Mouse (Mus musculus): Measurements from ENCODE around the gene Klrb1b. TPM values are rescaled to one million over a fixed set of nuclear protein-coding genes. Genes with fewer than 3 reads are reported as not detected.

Gene Klrb1b
- polyA plus RNA-seq, 1 experiment from 2014 or later, result not detected

- peak overlapping the region; percentile 73; the same call in 1 of the 2 replicates for H3K27ac ChIP-seq (replicated peaks)
- peak overlapping the region; percentile 46; the same call in 1 of the 2 replicates for H3K9ac ChIP-seq (replicated peaks)
- no peaks in the 10 kb centered on the region for H3K27me3 ChIP-seq
- H3K36me3 ChIP-seq, result no peaks in the 10 kb centered on the region
- peak overlapping the region; percentile 56 for H3K4me3 ChIP-seq
- no peaks in the 10 kb centered on the region for H3K4me1 ChIP-seq
- no peak for ATAC-seq (ENCODE audit: low FRiP score, low read depth)
- H3K9me3 ChIP-seq, result no peaks in the 10 kb centered on the region
- H3K4me2 ChIP-seq (replicated peaks), result peak overlapping the region; percentile 49
- 22% methylated on average over 5 of the region's 5 CpGs for WGBS
Measured at GRCm38 (mm10) chr6:128764598-128764997, 61.5 kb downstream of the Klrb1b start.

GRCm38 (mm10) chr6:128763736-128764523, 62.2 kb downstream of the Klrb1b start:
- peak; percentile 90 for ATAC-seq (ENCODE audit: low FRiP score, low read depth)
- peak overlapping the region; percentile 56 for H3K4me3 ChIP-seq
- peak overlapping the region; percentile 83 for H3K27ac ChIP-seq (replicated peaks)
- 2% methylated on average over 30 of the region's 30 CpGs for WGBS
- no peaks in the 10 kb centered on the region for H3K27me3 ChIP-seq
- peak overlapping the region; percentile 62 for H3K4me2 ChIP-seq (replicated peaks)
- no peaks in the 10 kb centered on the region for H3K4me1 ChIP-seq
- peak overlapping the region; percentile 67 for H3K9ac ChIP-seq (replicated peaks)
- H3K36me3 ChIP-seq, result no peaks in the 10 kb centered on the region
- H3K9me3 ChIP-seq, result no peaks in the 10 kb centered on the region

Other genes starting within 250 kb of the Klrb1b start
- gene A2ml1, start 244.7 kb downstream of the Klrb1b start, polyA plus RNA-seq (2016; fragmentation: Nextera tagmentation; extraction: Ambion mirVana), result not detected in 2 replicates
- gene Klrb1a, start 202.8 kb downstream of the Klrb1b start, polyA plus RNA-seq (2016; fragmentation: Nextera tagmentation; extraction: Ambion mirVana), result not detected in 2 replicates
- gene Clec2h, start 163.9 kb downstream of the Klrb1b start, polyA plus RNA-seq (2016; fragmentation: Nextera tagmentation; extraction: Ambion mirVana), result not detected in 2 replicates
- not detected in 2 replicates for gene Klrb1, start 103.3 kb downstream of the Klrb1b start, polyA plus RNA-seq (2016; fragmentation: Nextera tagmentation; extraction: Ambion mirVana)
- gene Klrb1c, start 37.1 kb downstream of the Klrb1b start, polyA plus RNA-seq (2016; fragmentation: Nextera tagmentation; extraction: Ambion mirVana), result not detected in 2 replicates
- not detected in 2 replicates for gene Gm44511, start within 50 bp of the Klrb1b start, polyA plus RNA-seq (2016; fragmentation: Nextera tagmentation; extraction: Ambion mirVana)
- not detected in 2 replicates for gene Clec2i, start 61.3 kb upstream of the Klrb1b start, polyA plus RNA-seq (2016; fragmentation: Nextera tagmentation; extraction: Ambion mirVana)
- 0.26 and 0.35 TPM in 2 replicates for gene BC035044, start 64.8 kb upstream of the Klrb1b start, polyA plus RNA-seq (2016; fragmentation: Nextera tagmentation; extraction: Ambion mirVana)
- gene Clec2g, start 108.0 kb upstream of the Klrb1b start, polyA plus RNA-seq (2016; fragmentation: Nextera tagmentation; extraction: Ambion mirVana), result not detected in 2 replicates
- not detected in 2 replicates for gene Klrb1f, start 219.6 kb upstream of the Klrb1b start, polyA plus RNA-seq (2016; fragmentation: Nextera tagmentation; extraction: Ambion mirVana)